Mouse (Mus musculus) monocyte, adult 59 days (primary cell): ENCODE data around the gene Nfia. TPM values are rescaled to one million over a fixed set of nuclear protein-coding genes. Genes with fewer than 3 reads are reported as not detected.

Source experiments
- total RNA-seq, 2 experiments: library from RNA; stranded (reverse); gene quantifications; one replicate each; pipeline ENCODE4 v1.2.4; 2023

Gene Nfia
- total RNA-seq = 10 to 100 TPM in 1 of 2 experiments, 1 to 10 TPM in 1; 9.4 to 14.3 TPM

GRCm38 (mm10) chr4:97772641-97773040 is at the start of gene Nfia:
Gene Nfia, plus strand, starts transcription at chr4:97772734.

GRCm38 (mm10) chr4:97777706-97778176 is 5.2 kb downstream of the Nfia start, which contains the start of gene E130114P18Rik:
Gene E130114P18Rik, minus strand, starts transcription at chr4:97778078.

Other genes with a start within 250 kb of the Nfia start
- not detected for gene E130114P18Rik, start 5.3 kb downstream of the Nfia start, total RNA-seq